Mouse (Mus musculus) lung, embryonic 14.5 days (tissue): ENCODE measurements around the gene Agmo. TPM values are rescaled to one million over a fixed set of nuclear protein-coding genes. Genes with fewer than 3 reads are reported as not detected.

Source experiments
- ATAC-seq: fragments of 200-750 bp; cut with Nextera tagmentation; 2 replicates; pipeline ENCODE4 v1.8.0; 2017; ENCODE audit warnings: mild to moderate bottlenecking, moderate TSS enrichment, moderate library complexity; ENCODE audit not compliant: insufficient read depth
- DNase-seq: peaks from one replicate; pipeline ENCODE4 v3.0.0-alpha.2; 2015
- H3K27ac ChIP-seq: fragments of 300-500 bp; sonication (generic); 2 replicates; pipeline ENCODE4 v1.5.1; 2014; ENCODE audit warnings: low read depth, mild to moderate bottlenecking, moderate library complexity
- H3K27me3 ChIP-seq: fragments of 300-500 bp; sonication (generic); 2 replicates; pipeline ENCODE4 v1.6.1; 2014; ENCODE audit warnings: low read length, control low read depth; ENCODE audit not compliant: insufficient read depth
- H3K36me3 ChIP-seq: fragments of 300-500 bp; sonication (generic); 2 replicates; pipeline ENCODE4 v1.6.1; 2014; ENCODE audit warnings: control low read depth; ENCODE audit not compliant: insufficient read depth
- H3K4me1 ChIP-seq: fragments of 300-500 bp; sonication (generic); 2 replicates; pipeline ENCODE4 v1.6.1; 2014; ENCODE audit warnings: antibody characterized with exemption, control low read depth; ENCODE audit not compliant: insufficient read depth
- H3K4me2 ChIP-seq: fragments of 300-500 bp; sonication (generic); 2 replicates; pipeline ENCODE4 v1.6.1; 2014; ENCODE audit warnings: mild to moderate bottlenecking
- H3K4me3 ChIP-seq: fragments of 300-500 bp; sonication (generic); 2 replicates; pipeline ENCODE4 v1.5.1; 2014; ENCODE audit warnings: low read depth, low read length
- H3K9ac ChIP-seq: fragments of 300-500 bp; sonication (generic); 2 replicates; pipeline ENCODE4 v1.6.1; 2014
- H3K9me3 ChIP-seq: fragments of 300-500 bp; sonication (generic); 2 replicates; pipeline ENCODE4 v1.6.1; 2016; ENCODE audit warnings: low read depth, low read length, control low read depth
- CTCF ChIP-seq: IDR thresholded peaks from 2 replicates; pipeline ENCODE4 v1.5.1; 2016; ENCODE audit warnings: antibody characterized with exemption, low read depth
- WGBS: fragments of 180-500 bp; shearing (Covaris S2); extraction: QIAGEN DNeasy Blood & Tissue Kit; methylation state at CpG from one replicate; pipeline ENCODE4 v1.1.7; 2014; 5-methylcytosine and 5-hydroxymethylcytosine counted together
- polyA plus RNA-seq: library from polyadenylated mRNA; unstranded; fragments of >200 nt; fragmentation: Nextera tagmentation; extraction: Ambion mirVana; gene quantifications from 2 replicates; pipeline ENCODE4 v1.2.1, GENCODE M21; 2014

The Agmo gene
- polyA plus RNA-seq: 0.24 and 0.29 TPM in 2 replicates

DNA sequence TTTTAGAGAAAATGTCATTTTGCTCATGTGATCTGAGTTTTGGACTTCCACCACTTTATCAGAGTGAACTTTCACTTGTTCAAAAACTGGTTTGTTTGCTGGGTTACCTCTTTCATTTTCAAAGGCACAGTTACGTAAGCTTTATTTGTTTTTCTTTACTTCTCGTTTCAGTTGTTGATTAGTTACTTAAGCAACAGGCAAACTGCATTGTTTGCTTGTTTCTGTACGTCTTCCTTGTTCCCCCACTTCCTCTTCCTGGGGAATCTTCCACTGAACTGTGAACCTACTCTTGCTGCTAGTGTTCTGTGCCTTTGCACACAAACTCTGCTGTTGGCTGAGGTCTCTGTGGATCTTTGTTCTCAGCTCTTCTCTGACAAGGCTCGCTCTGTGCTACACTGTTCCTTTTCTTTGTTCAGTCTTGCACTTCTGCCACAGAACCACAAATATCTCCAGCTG lies at the start of gene Agmo:
Gene Agmo (plus strand): TSS at position 76 of the 456 bp plus-strand sequence.
- no peak within 1 kb of the TSS for H3K4me2 ChIP-seq
- DNase-seq: peak; percentile 19

DNA sequence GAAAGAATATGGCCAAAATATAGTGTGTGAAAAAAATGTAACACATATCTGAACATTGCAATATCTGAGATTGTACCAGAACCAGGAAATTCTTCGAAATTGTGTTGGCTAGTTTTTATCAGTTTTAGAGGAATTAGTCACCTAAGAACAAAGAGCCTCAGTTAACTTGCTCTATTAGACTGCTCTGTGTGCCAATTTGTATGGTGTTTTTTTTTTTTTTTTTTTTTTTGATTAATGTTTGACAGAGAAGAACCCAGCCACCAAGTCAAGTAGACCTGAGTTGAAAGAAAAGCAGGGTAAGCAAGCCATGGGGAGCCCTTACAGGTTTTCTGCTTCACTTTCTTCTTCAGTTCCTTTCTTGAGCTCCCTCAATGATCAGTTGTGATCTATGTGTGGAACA lies 10.3 kb upstream of the Agmo start:
- no peaks in the 10 kb centered on the region for H3K9me3 ChIP-seq
- no peak overlapping the region for H3K27ac ChIP-seq
- H3K4me1 ChIP-seq: no peaks in the 10 kb centered on the region
- H3K4me3 ChIP-seq: no peak overlapping the region
- no peaks in the 10 kb centered on the region for H3K36me3 ChIP-seq
- no peak overlapping the region for H3K4me2 ChIP-seq
- ATAC-seq: no peak
- WGBS: 72% methylated on average over 1 of the region's 1 CpGs
- H3K9ac ChIP-seq: no peak overlapping the region
- no peak for TF ChIP-seq CTCF
- DNase-seq: no peak
- H3K27me3 ChIP-seq: no peaks in the 10 kb centered on the region

More for the DNA sequence above, at the start of gene Agmo:
- no peaks in the 10 kb centered on the region for H3K4me1 ChIP-seq
- H3K9ac ChIP-seq: no peak within 1 kb of the TSS
- TF ChIP-seq CTCF: no peak
- no peak within 1 kb of the TSS for H3K4me3 ChIP-seq
- H3K27me3 ChIP-seq: no peaks in the 10 kb centered on the region
- no peaks in the 10 kb centered on the region for H3K9me3 ChIP-seq
- 36% methylated on average over 4 of the region's 4 CpGs for WGBS
- no peak within 1 kb of the TSS for H3K27ac ChIP-seq
- no peaks in the 10 kb centered on the region for H3K36me3 ChIP-seq
- no peak for ATAC-seq

DNA sequence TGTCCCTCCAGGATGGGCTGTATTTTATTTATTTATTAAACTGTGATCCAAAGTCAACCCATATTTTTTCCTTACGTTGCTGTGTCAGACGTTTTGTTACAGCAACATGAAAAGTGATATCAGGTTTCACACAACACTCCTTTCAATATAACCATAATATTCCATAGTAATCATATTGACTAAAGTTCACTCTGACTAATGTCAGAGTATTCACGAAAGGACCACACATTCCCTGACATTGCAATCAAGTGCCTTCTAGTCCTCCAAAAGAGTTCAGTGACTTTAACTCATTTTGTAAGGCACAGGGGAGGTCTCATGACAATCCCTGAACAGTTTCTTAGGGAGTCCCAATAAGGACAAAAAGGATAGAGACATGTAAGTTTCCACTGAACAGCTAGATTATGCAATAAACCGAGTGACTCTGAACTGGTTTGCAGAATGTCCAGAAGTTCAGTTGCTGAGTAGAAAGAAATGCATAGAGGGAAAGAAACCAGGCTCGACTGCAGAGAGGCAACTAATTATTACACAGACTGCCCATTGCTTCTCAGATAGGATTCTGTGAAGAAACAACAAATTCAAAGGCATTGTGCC lies 371 bp upstream of the Agmo start:
- no peaks in the 10 kb centered on the region for H3K4me1 ChIP-seq
- ATAC-seq: no peak
- no peaks in the 10 kb centered on the region for H3K9me3 ChIP-seq
- no peak for TF ChIP-seq CTCF
- DNase-seq: no peak
- WGBS: 63% methylated on average over 5 of the region's 5 CpGs
- no peak overlapping the region for H3K4me3 ChIP-seq
- H3K27ac ChIP-seq: no peak overlapping the region
- no peaks in the 10 kb centered on the region for H3K27me3 ChIP-seq
- no peaks in the 10 kb centered on the region for H3K36me3 ChIP-seq
- H3K4me2 ChIP-seq: no peak overlapping the region
- no peak overlapping the region for H3K9ac ChIP-seq

DNA sequence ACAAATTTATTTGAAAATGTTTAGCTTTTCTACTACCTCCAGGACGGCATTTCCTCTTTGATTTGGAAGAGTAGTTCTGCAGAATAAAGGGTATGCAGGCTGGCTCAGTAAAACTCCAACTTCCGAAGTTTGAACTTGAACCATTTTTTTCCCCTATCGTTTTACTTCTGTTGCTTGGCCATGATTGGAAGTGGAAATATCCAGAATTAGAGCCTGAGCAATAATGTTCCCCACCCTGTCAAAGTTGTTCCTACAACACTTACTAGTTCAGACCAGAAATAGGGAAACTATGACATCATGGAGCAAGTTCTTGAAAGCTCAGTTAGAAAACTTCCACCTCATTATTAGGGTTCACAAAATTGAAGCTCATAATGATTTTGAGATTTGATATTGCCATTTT lies 1.0 kb downstream of the Agmo start:
- H3K27ac ChIP-seq: no peak overlapping the region

DNA sequence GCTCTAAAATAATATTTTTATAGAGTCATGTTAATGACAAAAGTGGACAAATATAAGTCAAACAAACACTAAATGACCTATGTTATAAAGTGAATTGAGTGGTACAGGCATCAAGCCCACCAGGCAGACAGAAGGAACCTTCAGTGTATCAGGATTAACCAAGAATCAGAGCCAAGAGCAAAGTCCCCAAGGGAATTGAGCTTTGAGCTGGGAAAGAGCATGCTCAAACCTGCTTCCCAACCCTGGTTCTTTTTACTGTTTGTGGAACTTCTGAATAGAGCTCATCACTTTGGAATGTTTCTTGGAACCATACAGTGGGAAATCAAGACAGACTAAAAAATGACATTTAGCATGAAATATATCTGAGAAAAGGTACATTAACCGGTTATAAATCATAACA lies 3.4 kb downstream of the Agmo start:
- ATAC-seq: no peak
- no peak overlapping the region for H3K27ac ChIP-seq
- no peaks in the 10 kb centered on the region for H3K27me3 ChIP-seq
- H3K36me3 ChIP-seq: no peaks in the 10 kb centered on the region
- H3K4me1 ChIP-seq: no peaks in the 10 kb centered on the region
- TF ChIP-seq CTCF: no peak
- DNase-seq: no peak
- 71% methylated on average over 1 of the region's 1 CpGs for WGBS
- no peaks in the 10 kb centered on the region for H3K9me3 ChIP-seq
- no peak overlapping the region for H3K4me3 ChIP-seq
- no peak overlapping the region for H3K9ac ChIP-seq
- no peak overlapping the region for H3K4me2 ChIP-seq

More for the DNA sequence above, 1.0 kb downstream of the Agmo start:
- H3K36me3 ChIP-seq: no peaks in the 10 kb centered on the region
- DNase-seq: no peak
- H3K4me1 ChIP-seq: no peaks in the 10 kb centered on the region
- H3K27me3 ChIP-seq: no peaks in the 10 kb centered on the region
- no peak overlapping the region for H3K4me2 ChIP-seq
- TF ChIP-seq CTCF: no peak
- ATAC-seq: no peak
- H3K9ac ChIP-seq: no peak overlapping the region
- H3K4me3 ChIP-seq: no peak overlapping the region
- WGBS: 76% methylated on average over 3 of the region's 3 CpGs
- H3K9me3 ChIP-seq: no peaks in the 10 kb centered on the region

DNA sequence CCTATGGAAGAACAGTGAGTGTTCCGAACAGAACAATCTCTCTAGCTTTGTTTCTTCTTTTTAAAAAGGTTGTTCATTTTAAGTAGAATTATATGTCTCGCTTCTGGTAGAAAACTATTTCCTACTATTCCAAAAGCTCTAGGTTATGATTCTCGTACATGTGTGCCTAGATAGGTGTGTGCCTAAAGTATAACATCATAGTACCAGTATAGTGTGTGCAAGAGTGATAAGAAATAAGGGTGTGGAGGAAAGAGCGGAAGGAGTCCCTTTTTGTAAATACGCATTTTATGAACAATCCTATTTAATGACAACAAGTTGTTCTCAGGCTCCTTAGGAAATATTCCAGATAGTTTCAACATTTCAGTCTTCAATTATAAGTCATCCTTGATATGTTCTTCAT lies 10.2 kb downstream of the Agmo start:
- no peaks in the 10 kb centered on the region for H3K9me3 ChIP-seq
- no peak overlapping the region for H3K4me3 ChIP-seq
- no peak overlapping the region for H3K9ac ChIP-seq
- TF ChIP-seq CTCF: no peak
- H3K27ac ChIP-seq: no peak overlapping the region
- H3K27me3 ChIP-seq: no peaks in the 10 kb centered on the region
- H3K4me1 ChIP-seq: no peaks in the 10 kb centered on the region
- DNase-seq (no peak), ATAC-seq (no peak)
- H3K36me3 ChIP-seq: no peaks in the 10 kb centered on the region
- 90% methylated on average over 5 of the region's 5 CpGs for WGBS
- no peak overlapping the region for H3K4me2 ChIP-seq

DNA sequence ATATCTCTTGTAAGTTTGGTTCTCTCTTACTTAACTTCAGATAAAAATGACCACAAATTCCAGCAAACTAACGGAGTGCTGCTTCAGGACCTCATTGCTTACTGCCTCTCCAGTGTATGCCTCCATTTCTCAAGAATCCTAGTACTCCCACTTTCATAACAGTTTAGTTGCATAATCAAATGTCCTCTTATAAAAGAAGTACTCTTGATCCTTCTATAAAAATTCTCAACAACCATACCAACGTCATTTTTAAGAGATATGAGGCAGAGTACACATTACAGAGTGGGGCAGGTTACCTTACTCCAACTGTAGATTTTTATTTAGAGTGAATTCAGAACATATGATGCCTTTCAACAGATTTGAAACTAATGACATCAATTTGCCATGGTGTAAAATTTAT lies 15.7 kb downstream of the Agmo start:
- TF ChIP-seq CTCF: no peak
- Histone ChIP-seq H3K4me3 (no peak overlapping the region), H3K27ac (no peak overlapping the region), H3K4me1 (no peaks in the 10 kb centered on the region), H3K9me3 (no peaks in the 10 kb centered on the region), H3K36me3 (no peaks in the 10 kb centered on the region), H3K9ac (no peak overlapping the region), H3K4me2 (no peak overlapping the region), H3K27me3 (no peaks in the 10 kb centered on the region)
- ATAC-seq (no peak), DNase-seq (no peak)
- WGBS: 49% methylated on average over 2 of the region's 2 CpGs
